Mouse (Mus musculus) left cerebral cortex, postnatal 14 days (tissue): ENCODE results near the gene Klf11. TPM values are rescaled to one million over a fixed set of nuclear protein-coding genes. Genes with fewer than 3 reads are reported as not detected.
"Not testable (repeated sequence)": the region's sequence is repeated elsewhere in the genome, so short reads cannot be mapped to it uniquely, and the experiment has no call there.

Source experiments
- DNase-seq, 2 experiments: peaks; one replicate each; pipeline ENCODE4 v3.0.0; 2021 to 2022; ENCODE audit warnings: low spot score in 2 of 2, mixed read lengths in 1 of 2
- intact Hi-C: fragments of 180-260 bp; cut with DNase I; formaldehyde crosslinking; loops from one replicate; pipeline ENCODE4 v1.15.1; 2025
- long read RNA-seq, 2 experiments: library from polyadenylated mRNA; stranded (forward); transcript quantifications; one replicate each; pipeline ENCODE4 v2.0.0; 2021
- total RNA-seq, 2 experiments: library from RNA; stranded (reverse); gene quantifications; 2 replicates each; pipeline ENCODE4 v1.2.3; 2021

The Klf11 gene
- total RNA-seq, result 1 to 10 TPM; 5.3 to 6.7 TPM
- long read RNA-seq, experiment 1, full-length matches to known transcripts, result 6 of 10 reads
- long read RNA-seq, experiment 1, partial matches to known transcripts, result 0 of 10 reads
- long read RNA-seq, experiment 1, other reads (novel, unspliced or antisense), result 4 of 10 reads
- long read RNA-seq, experiment 2, full-length matches to known transcripts, result 5 of 5 reads
- long read RNA-seq, experiment 2, partial matches to known transcripts, result 0 of 5 reads
- long read RNA-seq, experiment 2, other reads (novel, unspliced or antisense), result 0 of 5 reads

DNA sequence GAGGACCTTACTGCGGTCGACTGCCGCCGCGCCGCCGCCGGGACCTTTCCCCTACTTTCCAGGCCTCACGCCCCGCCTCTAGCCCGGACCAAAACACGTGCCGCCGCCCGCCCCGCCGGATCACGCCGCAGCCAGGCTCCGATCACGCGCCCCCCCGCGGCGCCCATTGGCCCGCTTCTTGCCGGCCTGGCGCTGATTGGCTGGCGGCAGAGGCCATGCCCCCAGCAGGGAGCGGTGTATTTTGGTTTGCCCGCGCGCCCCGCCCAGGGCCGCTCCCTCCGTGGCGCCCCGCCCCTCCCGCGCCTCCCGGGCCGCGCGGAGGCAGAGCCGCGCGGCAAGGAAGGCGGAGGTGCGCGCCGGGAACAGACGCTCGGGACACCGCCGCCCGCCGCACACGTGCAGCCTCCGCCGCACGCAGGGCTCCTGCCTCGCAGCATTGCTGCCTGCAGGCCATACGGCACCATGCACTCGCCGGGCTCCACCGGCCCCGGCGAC is at the start of gene Klf11:
Klf11 (plus strand) TSS at position 212 of the 495 bp plus-strand sequence.
- DNase-seq, result peak; percentile 97
- intact Hi-C loops, result no loop called here

DNA sequence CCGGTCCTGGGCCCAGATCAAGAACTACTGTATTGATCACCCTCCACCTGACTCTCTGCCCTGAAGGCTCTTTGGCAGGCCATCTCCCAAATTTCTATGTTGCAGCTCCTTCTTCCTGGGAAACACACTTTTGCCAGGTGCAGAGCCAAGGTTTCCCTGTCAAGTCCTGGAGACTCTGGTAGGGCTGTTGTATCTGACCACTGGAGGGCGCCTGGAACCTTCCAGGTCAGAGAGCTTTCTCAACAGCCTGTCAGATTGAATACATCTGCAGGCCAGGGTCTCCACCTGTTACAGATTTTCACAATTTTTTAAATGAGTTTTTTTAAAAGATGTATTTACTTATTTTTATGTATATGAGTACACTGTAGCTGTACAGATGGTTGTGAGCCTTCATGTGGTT is 47.8 kb upstream of the Klf11 start:
- peak; percentile 58 to 80 for DNase-seq
- intact Hi-C loops, result loop anchor here (1.0 to 5.0 kb wide), 2 partner anchors 94 to 374 kb away; no protein-coding TSS in a partner anchor

DNA sequence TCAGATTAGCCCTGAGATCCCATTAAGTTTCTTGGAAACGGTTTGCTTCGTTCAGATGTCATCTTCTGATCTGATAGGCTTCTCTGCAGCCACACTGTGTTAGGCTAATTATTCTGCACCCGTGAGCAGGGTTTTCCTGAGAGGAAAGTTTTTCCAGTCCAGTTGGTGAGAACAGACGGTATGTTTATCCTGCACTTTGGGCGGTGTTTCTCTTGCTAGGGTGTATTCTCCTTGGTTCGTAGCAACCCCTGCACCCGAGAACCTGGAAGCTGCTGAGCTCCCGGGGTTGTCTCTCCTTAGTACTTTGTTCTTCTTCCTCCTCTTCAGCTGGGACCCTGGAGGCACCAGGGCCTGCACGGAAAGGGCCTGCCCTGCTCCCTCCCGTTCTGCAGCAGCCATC is 44.9 kb upstream of the Klf11 start:
- intact Hi-C loops, result no loop called here

DNA sequence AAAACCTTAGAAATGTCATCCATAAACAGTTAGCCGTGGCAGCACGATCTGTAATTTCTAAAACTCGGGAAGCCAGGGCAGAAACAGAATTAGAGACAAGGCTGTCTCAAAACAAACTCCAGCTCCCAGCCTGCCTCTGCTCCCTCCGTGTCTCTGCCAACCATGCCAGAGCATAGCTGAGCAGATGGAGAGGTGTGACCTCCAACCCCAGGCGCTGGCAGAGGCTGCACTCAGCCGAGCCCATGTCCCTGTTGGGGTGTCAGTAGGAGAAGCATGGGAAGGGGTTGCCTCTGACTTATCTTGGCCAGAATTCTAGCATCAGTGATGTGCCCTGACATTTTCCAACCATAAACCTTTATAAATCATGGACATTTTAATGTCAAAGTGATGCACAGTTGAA is 38.5 kb upstream of the Klf11 start:
- intact Hi-C loops, result no loop called here
- DNase-seq, result no peak

More for the DNA sequence above, 44.9 kb upstream of the Klf11 start:
- no peak for DNase-seq

DNA sequence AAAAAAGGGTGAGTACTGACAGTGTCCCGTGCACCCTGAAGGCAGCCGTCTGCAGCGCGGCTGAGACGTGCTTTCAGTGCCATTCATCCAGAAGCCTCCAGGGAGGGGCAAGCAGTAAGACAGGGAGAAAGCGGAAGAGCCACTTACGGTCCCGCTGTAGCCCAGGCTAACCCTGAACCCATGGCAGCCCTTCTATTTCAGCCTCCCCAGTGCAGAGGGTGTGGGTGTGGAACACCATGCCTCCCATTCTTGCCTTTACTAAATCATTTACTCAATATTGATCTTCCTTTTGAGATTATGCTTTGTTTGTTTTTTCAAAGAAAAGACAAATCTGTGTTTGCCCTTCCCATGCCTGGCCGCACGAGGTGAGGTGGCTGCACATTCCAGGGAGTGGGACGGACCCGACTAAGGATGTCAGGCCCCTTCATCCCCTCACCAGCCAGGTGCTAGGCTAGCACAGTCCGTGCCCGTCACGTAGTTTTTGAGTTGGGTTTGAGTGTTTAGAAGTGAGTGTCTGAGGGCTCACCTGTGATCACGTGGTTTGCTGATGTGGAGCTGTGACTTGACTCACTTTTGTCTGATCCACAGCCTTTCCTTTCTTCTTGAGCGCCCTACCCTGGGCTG is 36.5 kb upstream of the Klf11 start:
- no peak for DNase-seq

DNA sequence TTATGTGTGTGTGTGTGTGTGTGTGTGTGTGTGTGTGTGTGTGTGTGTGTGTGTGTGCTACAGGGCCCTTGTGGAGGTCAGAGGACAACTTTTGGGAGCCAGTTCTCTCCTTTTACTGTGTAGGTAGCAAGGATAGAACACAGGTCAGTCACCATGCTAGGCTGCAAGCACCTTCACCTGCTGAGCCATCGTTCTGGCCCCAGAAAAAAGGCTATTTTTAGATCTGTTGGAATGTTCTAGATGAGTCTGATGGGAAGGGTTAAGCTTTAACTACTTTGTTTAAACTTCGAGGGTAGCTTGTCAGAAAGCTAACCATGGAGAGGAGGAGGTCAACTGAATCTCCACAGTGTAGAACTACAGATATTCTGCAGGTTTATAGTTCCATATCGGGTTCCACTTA is 35.9 kb upstream of the Klf11 start:
- intact Hi-C loops, result no loop called here
- DNase-seq, result no peak

More for the DNA sequence above, 36.5 kb upstream of the Klf11 start:
- intact Hi-C loops, result no loop called here

DNA sequence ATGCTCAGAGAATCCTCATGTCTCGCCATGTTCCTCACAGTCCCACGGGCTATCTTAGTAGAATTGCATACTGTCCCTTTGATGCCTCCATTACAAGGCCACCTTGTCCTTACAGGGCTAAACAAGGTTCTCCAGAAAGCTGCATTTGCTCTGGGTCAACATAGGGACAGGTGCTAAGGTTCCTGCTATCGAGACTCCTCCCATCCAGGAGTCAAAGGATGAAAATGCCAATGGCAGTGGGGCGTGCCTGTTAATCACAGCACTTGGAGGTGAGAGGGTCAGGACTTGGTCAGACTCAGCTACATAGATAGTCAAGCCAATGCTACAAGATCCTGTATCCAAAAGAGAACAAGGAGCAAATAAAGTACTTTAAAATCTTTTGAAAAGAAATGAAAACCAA is 31.6 kb upstream of the Klf11 start:
- intact Hi-C loops, result no loop called here
- DNase-seq, result no peak

DNA sequence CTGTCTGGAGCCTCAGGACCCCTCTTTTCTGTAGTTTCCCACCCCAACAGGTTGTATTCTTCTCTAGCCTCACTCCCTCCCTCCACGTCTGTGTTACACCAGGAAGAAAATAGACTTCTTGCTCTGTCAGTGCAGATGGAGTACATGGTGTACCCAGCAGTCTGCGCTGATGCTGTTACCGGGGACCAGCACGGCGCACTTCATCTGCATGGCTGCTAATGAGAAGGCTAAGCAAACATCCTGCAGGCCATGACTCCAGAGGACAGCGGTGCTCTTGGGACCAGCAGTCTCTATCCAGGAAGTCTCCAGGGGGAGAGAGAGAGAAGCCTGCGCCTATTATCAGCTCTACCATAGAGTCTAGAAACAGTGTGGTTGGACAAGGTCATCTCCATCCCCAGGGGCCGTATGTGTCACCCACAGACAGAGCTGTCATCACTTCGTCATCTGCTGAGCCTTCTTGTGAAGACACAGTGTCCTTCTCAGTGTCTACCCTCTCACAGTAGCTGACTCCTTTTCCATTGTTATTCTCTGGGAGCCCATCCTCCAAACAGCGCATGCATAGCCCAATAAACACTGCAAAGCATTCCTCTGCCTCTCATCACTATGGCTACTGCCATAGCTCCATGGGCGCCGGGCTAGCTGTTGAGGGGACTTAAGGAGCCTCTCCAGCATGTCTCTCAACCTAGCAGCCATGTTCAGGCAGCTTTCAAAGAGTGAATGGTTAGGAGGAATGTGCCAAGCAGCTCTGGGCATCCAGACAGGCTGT is 27.4 kb upstream of the Klf11 start:
- intact Hi-C loops, result no loop called here
- no peak for DNase-seq

DNA sequence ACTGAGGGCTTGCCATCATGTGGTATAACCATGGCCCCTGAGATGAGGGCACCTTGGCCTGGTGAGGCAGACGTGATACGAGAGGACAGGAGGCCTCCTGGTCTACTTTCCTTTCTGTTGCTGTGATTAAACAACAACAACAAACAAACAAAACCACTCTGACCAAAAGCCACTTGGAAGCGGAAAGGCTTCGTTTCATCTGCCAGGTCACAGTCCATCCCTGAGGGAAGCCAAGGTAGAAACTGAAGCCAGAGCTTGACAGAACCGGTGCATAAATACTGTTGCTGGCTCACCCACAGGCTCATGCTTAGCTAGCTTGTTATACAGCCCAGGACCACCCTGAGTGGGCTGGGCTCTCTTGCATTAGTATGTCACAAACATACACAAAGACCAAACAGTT is 24.7 kb upstream of the Klf11 start:
- no peak for DNase-seq
- intact Hi-C loops, result no loop called here

DNA sequence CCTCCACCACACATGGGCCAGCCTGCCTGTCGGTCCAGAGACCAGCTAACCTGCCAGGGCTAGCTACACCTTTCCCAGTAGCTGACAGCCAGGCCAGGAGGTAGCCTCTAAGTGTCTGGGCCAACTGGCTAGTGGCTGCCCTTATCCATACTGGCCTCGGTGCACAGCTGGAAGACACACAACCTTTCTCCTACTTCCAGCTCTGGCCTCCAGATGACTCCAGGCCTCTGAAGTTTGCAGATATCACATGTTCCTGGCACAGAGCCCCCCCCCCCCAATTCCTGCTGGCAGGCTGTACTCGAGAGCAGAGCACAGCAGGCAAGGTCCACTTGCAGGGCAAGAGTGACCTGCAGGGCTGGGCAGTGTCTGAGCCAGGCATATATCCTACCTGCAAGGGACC is 23.9 kb upstream of the Klf11 start:
- intact Hi-C loops, result no loop called here

DNA sequence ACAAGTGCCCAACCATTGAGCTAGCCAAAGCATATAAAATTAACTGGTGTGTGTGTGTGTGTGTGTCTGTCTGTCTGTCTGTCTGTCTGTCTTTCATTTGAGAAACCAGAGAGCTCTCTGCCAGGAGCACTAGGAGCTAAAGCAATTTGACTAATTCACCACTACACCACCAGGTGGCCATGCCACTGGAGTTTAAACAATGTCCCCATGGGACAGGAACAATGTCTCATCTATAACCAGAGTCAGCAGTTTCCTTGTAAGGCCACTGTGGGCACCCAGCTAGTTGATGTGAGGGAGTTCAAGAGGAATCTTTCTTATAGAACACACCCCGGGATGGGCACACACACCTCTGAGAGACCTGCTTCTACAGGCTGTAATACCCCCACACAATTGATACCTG is 20.9 kb upstream of the Klf11 start:
- intact Hi-C loops, result loop anchor here (2.0 kb wide), 1 partner anchor 67 kb away; no protein-coding TSS in a partner anchor
- peak; percentile 17 to 30 for DNase-seq

More for the DNA sequence above, 23.9 kb upstream of the Klf11 start:
- no peak for DNase-seq

DNA sequence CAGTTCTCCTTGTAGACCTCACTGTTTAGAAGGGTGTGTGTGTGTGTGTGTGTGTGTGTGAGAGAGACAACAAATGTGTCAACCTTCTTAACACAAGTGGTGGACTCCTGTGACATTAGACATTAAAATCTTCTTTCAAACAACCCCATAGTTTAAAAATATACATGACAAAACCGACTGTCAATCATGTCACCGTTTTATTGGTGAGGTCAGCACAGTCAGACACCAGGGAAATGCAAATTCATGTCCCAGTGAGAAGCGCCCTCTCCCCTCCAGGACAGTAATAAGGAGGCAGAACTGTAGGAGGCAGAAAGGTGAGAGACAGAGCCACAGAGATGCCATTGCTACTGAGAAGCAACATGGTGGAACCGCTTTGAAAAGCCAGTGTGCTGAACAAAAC is 18.7 kb upstream of the Klf11 start:
- no peak for DNase-seq
- intact Hi-C loops, result no loop called here

DNA sequence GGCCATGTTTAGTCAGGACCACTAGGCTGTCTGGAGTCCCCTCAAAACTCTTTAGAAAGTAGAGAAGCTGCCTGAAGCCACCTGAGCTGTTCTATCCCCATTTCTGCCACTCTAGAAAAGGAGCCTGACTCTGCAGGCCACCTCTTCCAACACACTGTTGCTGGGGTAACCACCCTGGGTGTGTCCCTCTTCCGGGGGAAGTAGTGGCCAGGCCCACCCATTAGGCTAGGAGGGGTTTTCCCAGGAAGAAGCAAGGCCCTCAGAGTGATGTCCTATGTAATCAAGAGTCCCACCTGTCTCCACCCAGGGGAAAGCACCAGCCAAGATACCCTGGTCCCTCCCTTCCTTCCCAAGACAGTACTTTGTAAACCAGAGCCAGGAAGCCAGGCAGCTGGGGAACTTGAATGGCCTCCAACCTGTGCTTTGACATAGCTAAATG is 17.3 kb upstream of the Klf11 start:
- intact Hi-C loops, result no loop called here
- no peak for DNase-seq

DNA sequence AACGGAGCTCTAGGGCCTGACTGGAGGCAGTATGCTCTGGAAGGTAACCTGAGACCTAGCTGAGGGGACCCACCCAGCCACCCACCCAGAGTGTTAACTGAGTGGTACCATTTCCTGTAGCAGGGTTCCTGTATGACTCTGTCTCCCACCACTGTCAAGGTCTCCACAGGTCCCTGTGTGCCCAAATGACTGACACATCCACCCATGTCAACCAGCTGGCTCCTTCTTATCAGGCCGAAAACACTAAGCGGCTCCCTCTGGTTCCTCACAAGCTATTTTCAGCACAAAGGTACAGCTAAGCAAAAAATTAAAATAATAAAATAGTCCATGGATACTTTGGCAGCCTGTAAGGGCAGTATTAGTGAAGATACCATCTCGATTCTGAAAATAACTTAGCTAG is 16.9 kb upstream of the Klf11 start:
- intact Hi-C loops, result no loop called here
- no peak for DNase-seq

DNA sequence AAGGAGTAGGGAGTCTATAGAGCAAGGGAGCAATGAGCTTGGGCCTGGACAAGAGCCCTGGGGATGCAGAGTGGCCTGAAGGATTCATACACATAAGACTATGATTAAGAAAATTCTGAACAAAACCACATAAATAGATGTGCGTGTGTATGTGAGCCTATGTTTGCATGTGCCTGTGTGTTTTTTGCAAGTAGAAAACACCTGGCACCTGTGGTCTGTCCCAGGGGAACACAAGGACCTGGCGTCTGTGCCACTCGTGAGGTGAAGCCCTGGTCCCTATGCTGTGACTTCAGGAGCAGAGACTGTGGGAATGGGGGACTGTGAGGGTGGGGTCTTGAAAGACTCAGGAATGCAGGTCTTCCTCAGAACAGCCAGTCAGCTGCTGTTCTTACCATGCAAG is 16.4 kb upstream of the Klf11 start:
- DNase-seq, result no peak
- intact Hi-C loops, result no loop called here

DNA sequence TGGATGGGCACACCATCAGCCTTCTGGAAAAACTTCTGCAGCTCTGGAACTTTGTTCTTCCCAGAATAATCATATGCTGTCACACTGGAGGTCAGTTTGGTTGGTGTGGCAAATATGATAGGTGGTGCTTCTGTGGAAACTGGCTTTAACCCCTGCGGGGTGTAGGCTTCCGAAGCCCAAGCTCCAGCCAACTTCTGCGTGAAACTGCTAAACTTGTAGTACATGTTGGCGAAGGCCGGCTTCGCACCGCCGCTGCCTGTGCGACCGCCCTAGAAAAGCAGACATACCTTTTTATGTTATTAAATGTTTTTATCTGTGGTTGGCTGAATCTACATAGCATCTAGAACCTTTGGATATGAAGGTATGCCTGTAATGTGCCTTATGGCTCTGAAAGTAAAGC is 12.3 kb upstream of the Klf11 start:
- DNase-seq, intact Hi-C loops: not testable (repeated sequence)

DNA sequence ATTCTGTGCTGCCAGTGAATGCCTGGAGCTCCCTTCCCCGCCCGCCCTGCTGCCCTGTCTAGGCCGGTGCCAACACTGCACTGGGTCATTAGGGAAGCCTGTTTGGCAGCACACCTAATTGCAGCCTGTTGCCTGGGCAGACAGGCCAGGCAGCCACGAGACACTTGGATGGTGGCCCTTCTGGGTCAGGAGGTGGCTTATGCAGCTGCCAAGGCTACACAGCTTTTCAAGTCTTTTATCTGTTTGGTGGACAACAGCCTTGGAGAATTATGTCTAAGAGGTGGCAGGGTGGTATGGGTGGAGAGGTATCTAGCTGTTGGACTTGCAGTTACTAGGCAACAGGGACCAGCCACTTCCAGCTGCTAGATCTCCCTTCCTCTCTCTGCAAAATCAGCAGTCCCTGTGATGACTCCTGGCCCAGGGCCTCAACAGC is 8.7 kb upstream of the Klf11 start:
- intact Hi-C loops, result no loop called here
- peak; percentile 60 to 81 for DNase-seq

DNA sequence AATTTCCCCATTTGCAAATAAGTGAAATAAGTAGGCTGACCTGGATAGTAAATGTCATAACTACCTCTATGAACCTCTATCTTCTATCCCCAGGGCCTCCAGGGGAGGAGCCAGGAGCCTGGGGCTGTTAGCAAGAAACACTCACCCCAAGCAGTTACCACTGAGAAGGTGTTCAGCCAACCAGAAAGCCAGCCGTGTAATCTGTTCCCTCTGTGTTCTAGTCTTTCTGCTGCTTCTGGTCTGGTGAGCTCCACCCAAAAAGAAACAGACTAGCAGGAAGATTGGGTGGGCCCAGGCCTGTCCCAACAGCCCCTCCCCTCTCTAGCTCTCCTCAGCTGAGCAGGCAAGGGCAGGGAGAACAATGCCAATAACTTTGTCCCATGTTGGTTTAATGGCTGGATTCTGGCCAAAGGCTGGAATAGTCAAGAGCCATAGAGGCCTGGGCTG is 6.9 kb upstream of the Klf11 start:
- intact Hi-C loops, result no loop called here
- no peak for DNase-seq

DNA sequence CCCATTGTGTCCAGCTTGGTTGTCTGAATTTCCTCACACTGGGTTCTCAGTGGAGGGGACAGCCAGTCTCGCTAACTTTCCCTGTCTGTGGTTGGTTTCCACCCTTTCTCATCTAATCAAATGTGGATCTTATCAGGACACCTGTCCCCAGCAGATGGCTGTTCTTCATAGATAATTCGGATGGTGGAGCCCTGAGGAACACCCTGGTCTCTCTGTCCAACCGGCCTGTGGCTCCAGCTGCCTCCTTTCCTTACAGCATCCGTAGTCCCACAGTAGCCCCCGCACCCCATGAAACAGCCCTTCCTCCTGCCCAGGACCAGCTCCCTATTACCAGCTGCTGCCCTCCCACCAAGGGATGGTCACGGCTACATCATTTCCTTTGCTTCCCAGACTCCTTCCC is 5.2 kb upstream of the Klf11 start:
- intact Hi-C loops, result no loop called here
- no peak for DNase-seq

DNA sequence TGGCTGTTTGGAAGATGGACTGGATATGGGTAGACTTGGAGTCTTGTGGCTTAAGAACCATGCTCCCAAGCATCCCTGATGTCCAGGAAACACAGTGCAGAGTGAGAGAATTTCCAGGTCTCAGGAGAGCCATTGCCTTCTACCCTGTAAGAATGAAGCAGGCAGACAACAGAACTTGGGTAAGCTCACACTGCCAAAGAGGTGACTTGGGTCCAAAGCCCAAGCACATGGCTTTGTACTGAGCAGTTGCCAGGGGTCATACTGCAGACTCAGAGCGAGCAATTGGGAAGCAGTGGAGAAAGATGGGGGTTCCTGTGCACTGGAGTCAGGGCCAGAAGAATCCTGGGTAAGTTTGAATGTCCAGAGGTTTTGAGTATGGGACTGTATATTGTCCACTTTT is 3.0 kb upstream of the Klf11 start:
- intact Hi-C loops, result no loop called here
- no peak for DNase-seq
